Mouse (Mus musculus) bone marrow, adult 2 months (tissue): ENCODE results near the gene Cmc1.

Source experiments
- CTCF ChIP-seq: fragments of 200-500 bp; IDR thresholded peaks from 2 replicates; pipeline ENCODE4 v1.5.1; 2011; ENCODE audit warnings: low read length, control low read depth; ENCODE audit not compliant: control insufficient read depth, insufficient read depth
- POLR2A ChIP-seq: fragments of 200-500 bp; IDR thresholded peaks from 2 replicates; pipeline ENCODE4 v1.6.1; 2011; ENCODE audit warnings: low read depth, mild to moderate bottlenecking, control low read depth, low read length, borderline replicate concordance; ENCODE audit not compliant: control insufficient read depth

DNA sequence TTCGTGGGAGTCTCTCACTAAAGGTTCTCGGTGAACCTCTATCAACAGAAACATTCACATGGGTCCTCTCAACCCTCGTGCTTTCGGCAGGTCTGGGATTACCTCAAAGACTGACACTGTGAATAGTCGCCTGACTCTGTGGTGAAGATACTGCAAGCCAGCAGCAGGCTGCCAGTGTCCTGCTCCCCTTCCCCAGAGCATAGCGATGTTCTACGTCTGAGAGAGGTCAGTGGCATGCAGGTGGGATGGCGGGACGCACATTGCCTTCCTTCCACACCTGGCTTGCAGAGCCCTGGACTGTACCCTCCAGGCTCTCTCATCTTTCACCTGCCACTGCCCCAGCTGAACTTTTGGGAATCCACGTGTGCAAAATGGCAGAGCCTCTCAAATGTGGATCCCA lies 41.3 kb upstream of the Cmc1 start:
- no peak for TF ChIP-seq CTCF
- no peak for TF ChIP-seq POLR2A
